Mouse (Mus musculus) embryo, embryonic 11.5 days (tissue): ENCODE results near the gene Gsta2.
"Not testable (repeated sequence)": the region's sequence is repeated elsewhere in the genome, so short reads cannot be mapped to it uniquely, and the experiment has no call there.

Experiments
- DNase-seq: peaks from one replicate; pipeline ENCODE4 v3.0.0-alpha.2; 2012; ENCODE audit warnings: low read depth, low spot score

Gene Gsta2

DNA sequence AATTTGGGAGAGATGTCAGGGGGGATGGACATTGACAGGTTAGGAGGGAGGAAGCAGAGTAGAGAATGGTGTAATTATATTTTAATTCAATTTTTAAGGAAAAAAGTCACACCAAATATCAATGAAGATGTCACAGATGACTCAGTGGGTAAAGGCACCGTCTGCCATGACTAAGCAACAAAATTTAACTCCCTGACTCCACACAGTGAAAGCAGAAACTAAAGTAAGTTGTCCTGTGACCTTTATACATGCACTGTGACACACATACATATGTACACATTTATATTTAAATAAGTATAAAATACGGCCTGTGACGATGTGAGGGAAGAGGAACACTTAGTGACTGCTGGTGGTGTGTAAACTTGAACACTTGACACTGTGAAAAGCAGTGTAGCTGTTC is 47.5 kb downstream of the Gsta2 start:
- DNase-seq, result not testable (repeated sequence)

DNA sequence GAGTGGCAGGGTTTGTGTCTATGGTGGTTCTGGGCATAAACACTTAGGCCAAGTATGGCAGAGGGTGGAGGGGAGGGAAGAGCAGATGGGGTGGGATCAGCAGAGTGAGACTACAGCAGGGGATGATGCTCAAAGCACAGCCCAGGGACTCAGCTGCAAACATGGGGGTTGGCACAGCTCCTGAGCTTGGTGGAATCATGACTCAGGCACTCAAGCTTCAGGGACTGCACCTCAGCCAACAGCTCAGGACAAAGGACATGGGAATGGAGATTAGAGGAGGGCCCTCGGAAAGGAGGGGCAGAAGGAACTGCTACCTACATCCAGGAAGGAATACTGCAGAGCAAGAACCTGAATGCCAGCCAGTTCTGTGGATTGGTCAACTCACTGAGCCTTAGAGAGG is 56.4 kb downstream of the Gsta2 start:
- DNase-seq, result not testable (repeated sequence)

DNA sequence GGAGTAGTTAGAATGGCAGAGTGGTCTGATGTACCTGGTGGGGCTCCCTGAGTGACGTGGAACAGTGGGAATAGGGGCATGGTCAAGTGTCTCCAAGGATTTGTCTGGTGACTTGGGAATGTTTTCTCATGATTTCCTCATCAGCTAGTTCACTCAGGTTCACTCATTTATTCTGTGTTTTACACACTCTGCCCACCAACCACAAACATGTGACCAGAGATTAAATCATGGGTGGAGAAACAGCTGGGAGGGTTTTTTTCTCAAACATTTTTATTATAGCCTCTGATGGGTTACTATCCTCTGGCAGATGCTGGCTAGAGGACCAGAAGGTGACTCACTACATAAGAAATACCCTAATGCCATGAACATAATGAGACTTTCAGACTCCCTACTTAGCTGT is 57.4 kb downstream of the Gsta2 start:
- no peak for DNase-seq

DNA sequence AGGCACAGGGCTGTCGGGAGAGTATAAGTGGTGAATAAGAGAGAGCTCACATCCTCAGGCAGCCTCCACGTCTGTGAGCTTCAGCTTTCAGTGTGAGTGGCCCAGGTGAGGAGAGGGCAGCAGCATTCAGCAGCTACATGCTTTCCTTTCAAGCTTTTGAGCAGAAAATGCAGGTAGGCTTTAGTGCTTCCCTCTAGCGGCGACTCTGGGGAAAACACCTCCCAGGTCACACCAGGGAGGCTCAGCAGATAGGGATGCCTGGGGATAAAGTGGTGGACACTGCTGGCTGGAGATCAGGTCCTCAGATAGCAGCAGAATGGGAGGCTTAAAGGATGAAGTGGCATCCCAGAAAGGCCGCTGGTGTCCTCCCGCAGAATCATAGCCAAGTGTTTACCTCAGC is 59.5 kb downstream of the Gsta2 start:
- DNase-seq, result peak; percentile 36

DNA sequence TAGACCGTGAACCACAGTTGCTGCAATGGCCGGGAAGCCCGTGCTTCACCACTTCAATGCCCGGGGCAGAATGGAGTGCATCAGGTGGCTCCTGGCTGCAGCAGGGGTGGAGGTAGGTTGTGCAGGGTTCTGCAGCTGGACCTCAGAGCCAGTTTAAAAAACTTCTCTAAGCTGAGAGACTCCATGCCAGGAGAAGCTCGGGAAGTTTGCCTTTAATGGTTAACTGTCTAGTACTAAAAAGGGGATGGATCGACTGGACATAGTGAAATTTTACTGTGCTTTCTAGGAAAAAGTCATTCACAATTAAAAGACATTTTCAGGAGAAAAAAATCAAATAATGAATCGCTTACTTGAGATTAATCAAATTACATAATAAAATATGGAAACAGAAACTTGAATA is 60.8 kb downstream of the Gsta2 start:
- not testable (repeated sequence) for DNase-seq

DNA sequence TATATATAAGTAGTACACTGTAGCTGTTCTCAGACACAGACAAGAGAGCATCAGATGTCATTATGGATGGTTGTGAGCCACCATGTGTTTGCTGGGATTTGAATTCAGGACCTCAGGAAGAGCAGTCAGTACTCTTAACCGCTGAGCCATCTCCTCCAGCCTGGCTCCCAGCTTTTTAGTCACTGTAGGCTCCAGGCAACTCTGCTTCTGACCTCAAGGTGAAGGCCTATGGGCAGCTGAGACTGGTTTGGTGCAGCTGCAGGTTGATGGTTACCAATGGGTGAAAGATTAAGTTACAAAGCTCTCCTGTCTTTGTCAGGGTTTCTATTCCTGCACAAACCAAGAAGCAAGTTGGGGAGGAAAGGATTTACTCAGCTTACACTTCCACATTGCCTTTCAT is 61.9 kb downstream of the Gsta2 start:
- DNase-seq, result not testable (repeated sequence)

DNA sequence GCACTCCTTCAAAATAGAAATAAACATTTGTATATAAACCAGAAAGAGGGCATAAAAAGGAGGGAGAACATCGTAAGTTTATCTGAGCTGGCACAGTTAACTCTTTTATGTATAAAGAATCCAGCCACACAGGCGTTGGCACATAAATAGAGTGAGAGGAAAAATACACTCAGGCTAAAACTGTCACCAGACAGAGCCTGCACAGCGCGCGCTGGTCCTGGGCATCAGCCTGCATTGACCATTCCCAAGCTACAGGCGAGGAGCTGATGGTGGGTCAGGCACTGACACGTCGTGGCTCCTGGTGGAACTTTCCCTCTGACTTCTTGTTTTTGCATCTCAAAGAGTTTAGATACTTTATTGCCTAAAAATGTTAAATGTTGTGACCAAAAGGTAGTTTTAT is 63.1 kb downstream of the Gsta2 start:
- not testable (repeated sequence) for DNase-seq

DNA sequence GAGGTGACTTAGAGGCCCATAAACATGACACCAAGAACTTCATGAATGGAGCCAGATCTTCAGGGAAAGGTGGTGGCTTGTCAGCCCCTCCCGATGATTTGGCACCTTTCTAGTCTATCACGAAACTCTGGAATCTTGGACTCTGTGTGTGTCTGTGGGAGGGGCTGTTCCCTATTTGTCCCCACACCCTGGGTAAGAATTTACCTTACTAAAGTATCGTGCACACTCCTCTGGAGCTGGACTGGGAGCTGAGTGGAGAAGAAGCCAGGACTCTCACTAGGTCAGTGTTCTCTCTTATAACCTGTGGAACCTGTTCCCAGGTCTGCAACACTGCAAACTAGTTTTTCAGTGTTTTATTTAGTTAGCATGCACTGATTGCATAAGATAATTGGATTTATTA is 65.9 kb downstream of the Gsta2 start, which contains the start of gene Gm10639:
TSS of gene Gm10639 (plus strand) at position 201 of the 400 bp plus-strand sequence.
- DNase-seq, result not testable (repeated sequence)

DNA sequence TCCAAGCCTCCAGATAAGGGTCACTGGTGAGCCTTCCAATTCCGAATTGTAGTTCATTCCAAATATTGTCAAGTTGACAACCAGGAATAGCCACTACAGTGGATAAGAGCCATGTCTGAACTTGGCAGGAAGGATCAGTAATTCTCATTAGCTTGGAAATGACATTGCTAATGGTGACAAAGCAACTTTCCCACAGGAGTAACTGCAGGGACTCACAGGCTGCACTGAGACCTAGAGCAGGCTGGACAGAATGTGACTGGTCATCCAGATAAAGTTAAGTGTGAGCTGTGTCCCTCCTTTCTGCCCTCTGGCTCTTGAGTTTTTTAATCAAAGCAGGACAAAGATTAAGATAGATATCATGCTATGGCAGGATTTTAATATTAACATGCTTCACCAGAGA is 66.5 kb downstream of the Gsta2 start:
- DNase-seq, result not testable (repeated sequence)

DNA sequence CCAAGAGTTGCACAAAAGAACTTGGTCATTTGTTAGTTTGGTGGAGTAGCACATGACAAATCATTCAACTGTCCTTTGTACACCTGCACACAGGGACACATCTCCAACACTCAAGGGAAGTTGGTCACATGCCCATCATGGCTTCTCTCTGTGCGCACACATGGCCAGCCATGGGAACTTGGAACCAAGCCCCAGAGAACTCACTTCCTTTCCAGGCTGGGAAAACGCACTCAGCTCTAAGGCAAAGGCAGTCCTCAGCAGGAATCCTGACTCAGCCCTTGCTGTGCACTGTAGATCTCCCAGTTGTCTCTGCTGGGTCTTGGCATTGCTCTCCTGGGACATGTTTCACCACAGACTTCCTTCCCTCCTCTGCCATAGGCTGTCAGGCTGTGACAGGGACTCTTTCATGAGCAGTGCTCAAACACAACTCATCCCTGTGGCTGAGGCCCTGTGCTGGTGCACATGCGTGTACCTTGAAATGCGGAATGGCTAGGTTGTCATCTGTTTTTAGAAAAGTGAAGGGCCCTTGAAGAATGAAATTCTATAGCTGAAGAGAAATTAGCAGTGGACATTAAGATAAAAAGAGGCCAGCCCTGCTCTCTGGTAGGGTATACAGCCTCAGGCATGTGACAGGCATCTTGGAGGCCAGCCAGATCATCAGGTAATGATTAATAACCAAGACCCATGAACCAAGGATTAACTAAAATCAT is 73.4 kb downstream of the Gsta2 start:
- DNase-seq, result not testable (repeated sequence)
